Mouse (Mus musculus) ES-E14 (cell line): ENCODE measurements around the gene Nrip2. TPM values are rescaled to one million over a fixed set of nuclear protein-coding genes. Genes with fewer than 3 reads are reported as not detected.

Experiments used
- DNase-seq: peaks from one replicate; pipeline ENCODE4 v3.0.0-alpha.2; 2013; ENCODE audit warnings: low read depth, low spot score
- H3K27ac ChIP-seq: 2 replicates; pipeline ENCODE4 v1.5.1; 2012; ENCODE audit warnings: low read depth, mild to moderate bottlenecking, low read length, moderate library complexity, mixed read lengths; ENCODE audit not compliant: poor library complexity, insufficient read depth, severe bottlenecking
- H3K36me3 ChIP-seq: 2 replicates; pipeline ENCODE4 v1.6.1; 2012; ENCODE audit warnings: mild to moderate bottlenecking, low read length, moderate library complexity, mixed read lengths; ENCODE audit not compliant: control insufficient read depth, poor library complexity, insufficient read depth, severe bottlenecking
- H3K4me1 ChIP-seq, 2 experiments: fragments of 150-350 bp in 1 of 2; sonication (generic) in 1 of 2; 2 replicates each; pipeline ENCODE4 v1.6.1; 2012; ENCODE audit warnings: low read length in 2 of 2, mild to moderate bottlenecking in 1 of 2, mixed read lengths in 1 of 2; ENCODE audit not compliant: control insufficient read depth in 2 of 2, insufficient read depth in 2 of 2, poor library complexity in 1 of 2
- H3K4me3 ChIP-seq, 2 experiments: fragments of 150-350 bp in 1 of 2; sonication (generic) in 1 of 2; 2 replicates each; pipeline ENCODE4 v1.5.1; 2012; ENCODE audit warnings: low read length in 2 of 2, low read depth in 1 of 2, mild to moderate bottlenecking in 1 of 2, mixed read lengths in 1 of 2; ENCODE audit not compliant: insufficient read depth in 1 of 2, poor library complexity in 1 of 2, severe bottlenecking in 1 of 2
- H3K9ac ChIP-seq: 2 replicates; pipeline ENCODE4 v1.6.1; 2012; ENCODE audit warnings: low read depth, mild to moderate bottlenecking, low read length, mixed read lengths; ENCODE audit not compliant: poor library complexity, insufficient read depth, severe bottlenecking
- H3K9me3 ChIP-seq: fragments of 150-350 bp; sonication (generic); 2 replicates; pipeline ENCODE4 v1.6.1; 2012; ENCODE audit warnings: low read depth, mild to moderate bottlenecking, low read length; ENCODE audit not compliant: control insufficient read depth, insufficient read depth
- CHD2 ChIP-seq: IDR thresholded peaks from 2 replicates; pipeline ENCODE4 v1.6.1; 2014; ENCODE audit warnings: mild to moderate bottlenecking, low read depth, low read length, inconsistent platforms
- HCFC1 ChIP-seq: IDR thresholded peaks from 2 replicates; pipeline ENCODE4 v1.6.1; 2012; ENCODE audit warnings: low read length, inconsistent platforms, borderline replicate concordance; ENCODE audit not compliant: insufficient read depth
- MAFK ChIP-seq: IDR thresholded peaks from 2 replicates; pipeline ENCODE4 v1.6.1; 2014; ENCODE audit warnings: mild to moderate bottlenecking, low read depth, low read length, inconsistent platforms; ENCODE audit not compliant: insufficient read depth
- ZC3H11A ChIP-seq: IDR thresholded peaks from 2 replicates; pipeline ENCODE4 v1.6.1; 2012; ENCODE audit warnings: low read depth, mild to moderate bottlenecking, inconsistent platforms, low read length, borderline replicate concordance
- ZNF384 ChIP-seq: IDR thresholded peaks from 2 replicates; pipeline ENCODE4 v1.6.1; 2012; ENCODE audit warnings: low read depth, low read length, inconsistent platforms
- in situ Hi-C, 2 experiments: fragments of 600-800 bp; cut with MboI; formaldehyde crosslinking; loops; one replicate each; pipeline ENCODE4 v1.15.1; 2025; ENCODE audit warnings: low sequenced_read_pairs in 2 of 2, inconsistent platforms in 1 of 2; ENCODE audit not compliant: unreplicated experiment in 2 of 2
- total RNA-seq: library from RNA; depleted of rRNA; stranded (reverse); fragments of 300-350 nt; gene quantifications from 2 replicates; pipeline ENCODE4 v1.2.3, GENCODE M21; 2012

Gene Nrip2
- total RNA-seq, 1 experiment: 0.27 TPM

GRCm38 (mm10) chr6:128385026-128385425, 14.1 kb upstream of the Nrip2 start:
- Histone ChIP-seq H3K36me3 (no peaks in the 10 kb centered on the region), H3K4me3 (no peak overlapping the region), H3K27ac (no peak overlapping the region), H3K9ac (no peak overlapping the region), H3K9me3 (no peaks in the 10 kb centered on the region), H3K4me1 (no peaks in the 10 kb centered on the region)
- no peak for DNase-seq
- in situ Hi-C loops: no loop called here
- TF ChIP-seq ZC3H11A (no peak), CHD2 (no peak), HCFC1 (no peak), MAFK (no peak), ZNF384 (no peak)

GRCm38 (mm10) chr6:128389185-128389584, 9.9 kb upstream of the Nrip2 start:
- Histone ChIP-seq H3K27ac (no peak overlapping the region), H3K4me1 (no peaks in the 10 kb centered on the region), H3K9me3 (no peaks in the 10 kb centered on the region), H3K4me3 (no peak overlapping the region), H3K9ac (no peak overlapping the region), H3K36me3 (no peaks in the 10 kb centered on the region)
- TF ChIP-seq ZC3H11A: no peak
- no peak for TF ChIP-seq ZNF384
- DNase-seq: no peak
- in situ Hi-C loops: no loop called here

GRCm38 (mm10) chr6:128390683-128391082, 8.4 kb upstream of the Nrip2 start:
- Histone ChIP-seq H3K36me3 (no peaks in the 10 kb centered on the region), H3K9ac (no peak overlapping the region), H3K4me3 (no peak overlapping the region), H3K27ac (no peak overlapping the region), H3K4me1 (no peaks in the 10 kb centered on the region), H3K9me3 (no peaks in the 10 kb centered on the region)
- no peak for DNase-seq
- in situ Hi-C loops: no loop called here
- TF ChIP-seq CHD2: no peak
- TF ChIP-seq ZC3H11A: no peak
- no peak for TF ChIP-seq MAFK
- TF ChIP-seq HCFC1: no peak
- TF ChIP-seq ZNF384: no peak

- no peaks in the 10 kb centered on the region for H3K36me3 ChIP-seq
- no peaks in the 10 kb centered on the region for H3K9me3 ChIP-seq
- H3K4me3 ChIP-seq: no peak overlapping the region
- H3K9ac ChIP-seq: no peak overlapping the region
- no peak overlapping the region for H3K27ac ChIP-seq
- in situ Hi-C loops: no loop called here
- no peak for DNase-seq
- TF ChIP-seq ZNF384 (no peak), CHD2 (no peak), ZC3H11A (no peak), HCFC1 (no peak), MAFK (no peak)
- H3K4me1 ChIP-seq: no peaks in the 10 kb centered on the region
Measured at GRCm38 (mm10) chr6:128397574-128398261, 1.4 kb upstream of the Nrip2 start.
